Mouse (Mus musculus) spleen, embryonic (tissue): Measurements from ENCODE around the gene Amdhd1.

Experiments
- CTCF ChIA-PET: fragments of 350-600 bp; sonication (Branson Sonifier 250); formaldehyde crosslinking; loops from one replicate; lab custom pipeline; 2022; lab: Charles Lee

Gene Amdhd1

DNA sequence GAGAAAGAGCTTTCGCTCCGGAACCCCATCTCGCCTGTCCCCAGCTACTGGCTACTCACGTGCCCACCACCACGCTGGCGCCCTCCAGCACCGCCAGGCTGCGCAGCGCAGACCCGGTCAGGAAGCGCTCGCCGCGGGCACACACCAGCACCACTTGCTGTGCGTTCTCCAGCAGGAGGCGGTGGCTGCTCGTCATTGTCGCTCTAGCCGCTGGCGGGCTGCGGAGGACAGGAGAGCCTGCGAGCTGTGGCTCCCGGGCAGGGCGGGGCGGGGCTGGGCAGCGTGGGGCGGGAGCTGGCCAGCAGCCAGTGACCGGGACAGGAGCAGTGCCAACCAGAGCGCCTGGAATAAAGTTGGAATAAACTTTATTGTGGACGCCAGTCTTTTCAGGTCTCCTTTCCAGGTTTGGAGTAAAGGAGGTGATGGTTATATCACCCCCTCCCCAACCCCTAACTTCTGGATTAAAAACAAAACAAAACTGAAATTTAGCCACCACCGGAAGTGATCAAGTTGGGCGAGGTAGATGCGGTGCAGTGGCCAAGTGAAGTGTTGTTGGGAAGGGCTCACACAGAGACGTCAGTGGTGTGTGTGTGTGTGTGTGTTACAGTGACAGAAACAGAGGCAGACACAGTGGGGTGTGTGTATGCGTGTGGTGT, at the start of gene Amdhd1:
TSS of gene Amdhd1 (minus strand) at position 259 of the 656 bp plus-strand sequence.
- CTCF ChIA-PET: interaction anchor here (1.3 kb wide), 1 partner anchor 9 kb away, joined by 4 read pairs; no protein-coding TSS in a partner anchor

DNA sequence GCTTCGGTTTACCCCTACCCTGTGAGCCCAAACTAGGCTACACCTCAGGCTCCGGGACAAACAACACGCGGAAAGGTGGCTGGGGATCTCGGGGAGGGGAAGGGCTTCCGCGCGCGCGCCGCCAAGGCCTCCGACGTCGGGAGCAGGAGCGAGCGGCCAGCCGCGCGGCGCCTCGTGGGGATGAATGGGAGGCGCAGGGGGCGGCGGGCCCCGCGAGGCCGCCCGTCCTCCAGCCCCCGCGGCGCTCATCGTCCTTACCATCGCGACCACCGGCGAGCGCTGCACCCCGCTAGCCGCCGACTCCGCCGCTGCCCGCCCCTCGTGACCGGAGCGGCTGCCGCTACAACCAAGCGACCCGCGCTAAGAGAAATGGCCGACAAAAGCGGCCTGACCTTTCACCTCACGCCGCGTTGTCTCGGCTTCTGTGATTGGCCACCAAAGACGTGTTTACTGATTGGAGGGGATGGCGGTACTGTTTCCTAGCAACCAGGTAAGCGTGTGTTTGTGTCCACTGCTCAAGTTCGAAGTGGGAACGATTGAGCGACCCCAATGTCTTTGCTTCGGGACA, 49.5 kb upstream of the Amdhd1 start, which contains the start of gene Snrpf:
TSS of gene Snrpf (minus strand) at position 426 of the 568 bp plus-strand sequence.
- CTCF ChIA-PET: interaction anchor here (0.6 kb wide), 1 partner anchor 43 kb away, joined by 4 read pairs; no protein-coding TSS in a partner anchor

DNA sequence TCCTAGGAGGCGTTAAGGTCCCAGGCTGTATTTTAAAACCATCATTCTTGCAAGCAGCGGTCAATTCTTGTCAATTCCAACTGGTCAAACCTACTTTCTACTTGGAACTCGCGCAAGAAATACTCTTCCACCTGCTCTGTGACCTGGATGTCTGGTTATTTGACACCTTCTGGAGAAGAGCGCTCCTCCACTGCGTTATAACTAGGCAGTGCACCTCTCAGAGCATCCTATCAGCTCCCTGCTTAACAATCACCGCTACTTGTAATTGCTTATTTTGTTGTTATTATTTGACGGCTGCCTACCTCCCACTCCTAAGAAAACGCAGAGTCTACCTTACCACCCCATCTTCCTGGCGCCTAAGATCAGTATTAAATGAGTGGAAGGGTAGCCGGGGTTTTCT, 49.0 kb upstream of the Amdhd1 start:
- CTCF ChIA-PET: interaction anchor here (0.6 kb wide), 1 partner anchor 42 kb away, joined by 4 read pairs; no protein-coding TSS in a partner anchor

GRCm38 (mm10) chr10:93577271-93577886, 37.5 kb upstream of the Amdhd1 start:
- CTCF ChIA-PET: no interaction called here

- CTCF ChIA-PET: interaction anchor here (0.7 kb wide), 1 partner anchor 55 kb away, joined by 3 read pairs; no protein-coding TSS in a partner anchor
These were observed 36.1 kb upstream of the Amdhd1 start for GRCm38 (mm10) chr10:93575960-93576359.

- CTCF ChIA-PET: no interaction called here
These were observed 35.1 kb upstream of the Amdhd1 start for GRCm38 (mm10) chr10:93574966-93575365.

DNA sequence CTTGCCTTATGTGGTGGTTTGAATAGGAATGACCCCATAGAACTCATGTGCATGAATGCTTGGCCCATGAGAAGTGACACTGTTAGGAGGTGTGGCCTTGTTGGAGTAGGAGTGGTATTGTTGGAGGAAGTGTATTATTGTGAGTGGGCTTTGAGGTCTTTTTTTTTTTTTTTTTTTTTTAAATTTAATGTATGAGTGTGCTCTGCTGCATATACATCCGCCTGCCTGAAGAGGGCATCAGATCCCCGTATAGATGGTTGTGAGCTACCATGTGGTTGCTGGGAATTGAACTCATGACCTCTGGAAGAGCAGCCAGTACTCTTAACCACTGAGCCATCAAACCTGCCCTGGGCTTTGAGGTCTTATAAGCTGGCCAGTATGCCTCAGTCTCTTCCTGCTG, 32.4 kb upstream of the Amdhd1 start:
- CTCF ChIA-PET: no interaction called here

DNA sequence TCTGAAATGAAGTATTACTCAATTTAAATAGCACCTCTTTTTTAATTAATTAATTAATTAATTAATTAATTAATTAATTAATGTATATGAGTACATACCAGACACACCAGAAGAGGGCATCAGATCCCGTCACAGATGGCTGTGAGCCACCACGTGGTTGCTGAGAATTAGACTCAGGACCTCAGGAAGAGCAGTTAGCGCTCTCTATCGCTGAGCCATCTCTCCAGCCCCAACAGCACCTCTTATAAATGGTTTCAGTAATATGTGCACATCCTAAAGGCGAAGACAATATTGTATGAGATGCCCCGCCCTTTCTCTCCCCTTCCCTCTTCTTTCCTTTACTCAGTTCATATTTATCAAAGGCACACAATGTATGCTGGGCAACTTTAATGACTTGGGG, 28.8 kb upstream of the Amdhd1 start:
- CTCF ChIA-PET: no interaction called here

DNA sequence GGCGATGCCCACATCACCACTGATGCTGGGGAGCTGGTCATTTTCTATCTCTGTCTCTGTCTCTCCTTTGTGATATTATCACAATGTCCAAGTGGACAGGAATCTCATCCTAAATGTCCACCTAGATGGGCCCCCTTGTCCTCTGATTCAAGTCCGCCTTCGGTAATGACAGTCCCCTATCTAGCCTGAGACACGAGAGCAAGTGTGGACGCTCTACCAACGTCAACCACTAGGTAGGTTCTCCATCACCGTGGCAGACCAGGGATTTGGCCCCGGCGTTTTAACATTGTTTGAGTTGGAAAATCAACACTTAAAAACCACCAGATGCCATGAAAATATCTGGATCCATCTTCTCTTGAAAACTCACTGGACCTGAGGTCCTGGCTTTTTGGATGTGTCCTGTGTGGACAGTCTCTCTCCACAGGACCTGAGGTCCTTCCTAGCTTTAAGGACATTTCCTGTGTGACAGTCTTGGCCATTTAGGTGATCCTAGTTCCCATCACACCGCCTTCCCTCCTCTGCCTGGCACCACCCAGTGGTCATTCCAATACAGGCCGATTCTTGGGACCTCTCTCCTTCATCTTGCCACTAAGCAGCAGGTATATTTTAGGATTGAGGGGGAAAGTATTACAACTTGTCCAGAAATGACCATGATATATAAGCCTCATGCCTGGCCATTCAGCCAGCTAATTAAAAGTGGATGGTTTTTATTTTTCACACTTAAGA, 28.2 kb upstream of the Amdhd1 start:
- CTCF ChIA-PET: interaction anchor here (0.6 to 0.7 kb wide), 2 partner anchors 20 to 143 kb away, joined by 3 to 4 read pairs; no protein-coding TSS in a partner anchor

GRCm38 (mm10) chr10:93567066-93567465, 27.2 kb upstream of the Amdhd1 start:
- CTCF ChIA-PET: no interaction called here

GRCm38 (mm10) chr10:93564518-93565090, 24.8 kb upstream of the Amdhd1 start:
- CTCF ChIA-PET: no interaction called here

DNA sequence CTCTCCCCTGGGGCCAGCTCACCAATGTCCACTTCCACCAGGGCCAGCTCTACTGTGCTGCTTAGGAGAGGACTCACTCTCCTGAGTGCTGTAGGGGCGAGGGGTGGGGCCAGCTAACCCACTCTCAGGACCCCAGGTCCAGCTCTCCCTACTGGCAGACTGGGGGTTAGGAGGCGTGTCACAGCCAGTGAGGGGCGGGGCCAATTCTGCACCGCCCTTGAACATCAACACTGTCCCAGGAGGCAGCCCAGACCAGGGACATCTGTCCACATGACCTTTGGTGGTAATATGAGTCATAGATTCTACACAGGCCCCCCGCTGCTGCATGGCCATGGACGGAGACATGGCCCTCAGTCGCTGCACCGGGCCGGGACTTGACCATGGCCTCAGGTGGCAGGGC, 20.0 kb upstream of the Amdhd1 start:
- CTCF ChIA-PET: no interaction called here

- CTCF ChIA-PET: interaction anchor here (0.6 kb wide), 1 partner anchor 493 kb away, joined by 3 read pairs; no protein-coding TSS in a partner anchor
These were observed 18.1 kb upstream of the Amdhd1 start for GRCm38 (mm10) chr10:93557971-93558370.

GRCm38 (mm10) chr10:93552596-93552995, 12.8 kb upstream of the Amdhd1 start:
- CTCF ChIA-PET: no interaction called here

DNA sequence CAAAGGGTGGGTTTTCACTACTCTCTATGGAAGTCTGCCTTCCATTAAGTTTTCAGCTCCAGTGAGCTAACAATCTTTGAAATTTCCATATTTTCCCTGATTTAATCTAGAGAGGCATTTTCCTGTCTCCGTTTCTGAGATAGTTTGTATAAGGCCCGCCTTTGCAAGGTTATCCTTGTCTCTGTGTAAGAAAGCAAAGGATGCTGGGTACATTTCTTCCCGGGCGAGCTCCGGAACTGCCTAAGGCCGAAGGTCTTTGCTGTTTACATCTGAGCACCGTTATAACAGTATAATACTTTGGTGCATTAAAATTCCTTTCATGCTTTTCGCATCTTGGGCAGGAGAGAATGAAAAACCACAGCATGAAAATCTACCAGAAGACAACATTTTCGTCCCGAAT, 10.0 kb upstream of the Amdhd1 start:
- CTCF ChIA-PET: no interaction called here

DNA sequence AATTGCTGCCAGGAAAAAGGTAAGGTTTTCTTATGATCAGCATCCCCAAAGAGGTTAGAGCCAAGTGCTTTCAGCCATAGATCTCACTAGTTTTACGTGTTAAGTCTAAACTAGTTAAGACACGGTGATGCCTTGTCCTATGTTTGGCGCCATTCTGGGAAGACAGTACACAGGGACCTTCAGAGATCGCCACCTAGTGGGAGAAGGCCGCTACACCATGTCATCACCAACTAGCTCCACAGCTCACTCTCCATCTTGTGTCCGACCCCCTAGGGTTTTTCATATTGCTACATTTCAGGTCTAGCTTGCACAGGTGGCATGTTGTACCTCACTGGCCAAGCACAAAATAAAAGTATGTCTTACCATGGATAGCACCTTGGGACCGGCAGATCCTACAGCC, 9.2 kb upstream of the Amdhd1 start:
- CTCF ChIA-PET: interaction anchor here (0.7 to 1.0 kb wide), 2 partner anchors 9 to 171 kb away, joined by 4 read pairs; partner anchors contain the start of gene Amdhd1

DNA sequence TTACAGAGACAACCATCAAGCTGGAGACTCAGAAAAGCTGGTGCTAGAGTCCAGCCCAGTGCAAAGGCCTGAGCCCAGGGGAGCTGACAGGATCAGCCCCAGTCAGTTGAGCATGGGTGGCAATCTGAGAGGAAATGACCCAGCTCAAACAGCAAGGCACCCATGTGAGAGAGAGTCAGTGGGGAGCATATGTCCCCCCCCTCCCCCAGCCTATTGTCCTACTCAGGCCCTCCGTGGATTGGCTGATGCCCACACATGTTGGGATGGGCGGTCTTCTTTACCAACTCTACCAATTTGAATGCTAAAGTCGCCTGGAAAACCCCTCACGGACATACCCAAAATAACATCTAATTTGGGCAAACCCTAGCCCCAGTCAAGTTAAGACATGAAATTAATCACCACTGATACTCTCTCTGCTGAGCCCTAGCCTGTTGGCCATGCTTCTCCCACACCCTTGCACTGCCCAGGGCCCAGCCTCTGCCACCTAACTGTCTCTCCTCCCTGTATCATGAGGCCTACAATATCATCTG, 8.0 kb upstream of the Amdhd1 start:
- CTCF ChIA-PET: interaction anchor here (0.5 to 0.7 kb wide), 3 partner anchors 18 to 381 kb away, joined by 3 to 5 read pairs (median 4); no protein-coding TSS in a partner anchor

DNA sequence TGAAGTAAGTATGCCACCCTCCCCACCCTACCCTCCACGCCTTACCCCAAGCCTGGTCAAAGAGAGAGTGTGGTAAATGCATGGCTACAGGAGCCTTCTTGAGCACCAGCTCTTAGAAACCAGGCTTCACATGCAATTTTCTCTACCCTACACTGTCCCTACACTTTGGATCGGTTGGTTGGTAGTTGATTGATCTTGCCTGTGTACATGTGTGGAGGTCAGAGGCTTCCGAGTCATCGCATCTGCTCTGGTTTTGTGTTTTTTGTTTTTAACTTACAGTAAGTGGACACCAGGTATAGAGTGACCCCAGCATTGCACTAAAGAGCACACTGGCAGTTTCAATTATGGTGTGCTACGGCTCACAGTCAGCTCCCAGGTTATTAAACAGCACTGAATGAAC, 4.3 kb upstream of the Amdhd1 start:
- CTCF ChIA-PET: no interaction called here

DNA sequence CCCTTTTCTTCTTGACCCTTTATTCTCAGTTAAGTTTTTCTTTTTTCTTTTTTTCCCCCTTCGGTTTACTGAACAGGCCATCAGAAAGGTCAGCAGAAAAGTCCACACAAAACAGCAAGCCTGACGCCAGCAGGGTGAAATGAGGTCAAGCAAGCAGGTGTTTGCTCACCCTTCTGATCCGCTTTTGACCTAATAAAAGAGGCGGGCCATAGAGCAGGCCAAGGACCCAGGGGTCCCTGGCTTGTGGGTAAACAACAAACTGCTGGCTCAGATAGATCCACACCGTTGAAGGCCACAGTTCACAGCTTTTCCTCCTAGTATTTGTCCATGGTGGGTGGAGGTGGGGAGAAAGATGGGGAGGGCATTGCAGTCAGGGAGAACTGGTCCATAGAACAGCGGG, 3.3 kb upstream of the Amdhd1 start:
- CTCF ChIA-PET: no interaction called here

- CTCF ChIA-PET: no interaction called here
These were observed 2.5 kb upstream of the Amdhd1 start for GRCm38 (mm10) chr10:93542356-93542755.

DNA sequence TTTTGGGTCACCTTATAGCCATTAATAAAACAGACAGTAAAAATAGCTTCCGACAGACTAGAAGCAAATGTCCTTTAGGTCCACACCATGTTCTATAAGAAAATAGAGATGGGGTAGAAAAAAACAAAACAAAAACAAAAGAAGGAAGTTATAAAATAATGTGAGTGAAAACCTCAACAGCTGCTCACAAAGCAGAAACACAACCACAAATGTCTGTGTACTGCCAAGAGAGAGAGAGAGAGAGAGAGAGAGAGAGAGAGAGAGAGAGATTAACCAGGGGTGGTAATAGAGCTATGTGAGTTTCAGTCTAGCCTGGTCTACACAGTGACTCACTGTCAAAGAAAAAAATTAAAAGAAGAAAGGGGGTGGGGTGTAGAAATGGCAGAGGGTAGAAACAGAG, 1.8 kb upstream of the Amdhd1 start:
- CTCF ChIA-PET: no interaction called here
